Mouse (Mus musculus): ENCODE results near the gene Stx18. TPM values are rescaled to one million over a fixed set of nuclear protein-coding genes. Genes with fewer than 3 reads are reported as not detected.
A peak's percentile ranks its signal among the peaks of the same experiment; 100 is the strongest.

Stx18 gene
- polyA plus RNA-seq, 1 experiment, result 21.6 TPM

GRCm38 (mm10) chr5:38006415-38007347 lies 31.9 kb upstream of the Stx18 start:
- Histone ChIP-seq H3K36me3 (ENCODE audit: control insufficient read depth, insufficient read depth) (no peaks in the 10 kb centered on the region), H3K27me3 (ENCODE audit: control insufficient read depth, insufficient read depth, insufficient read length) (peaks cover 22% of the 10 kb centered on the region), H3K79me2 (ENCODE audit: control insufficient read depth, insufficient read depth) (no peaks in the 10 kb centered on the region), H3ac (ENCODE audit: control insufficient read depth, insufficient read length, low read depth) (no peak overlapping the region), H3K4me3 (ENCODE audit: insufficient read depth, poor library complexity, severe bottlenecking) (no peak overlapping the region), H3K79me3 (ENCODE audit: low read depth) (no peaks in the 10 kb centered on the region)
- TF ChIP-seq USF1 (IDR thresholded peaks at IDR 0.05; ENCODE audit: low read depth) (no peak), MYOG (IDR thresholded peaks at IDR 0.05; ENCODE audit: control insufficient read depth, extremely low read depth, insufficient read length) (no peak), MAX (IDR thresholded peaks at IDR 0.05) (no peak), CTCF (IDR thresholded peaks at IDR 0.05; ENCODE audit: control insufficient read depth, insufficient read depth, insufficient read length) (no peak), CEBPB (IDR thresholded peaks at IDR 0.05; ENCODE audit: low read depth) (no peak), MYOD1 (IDR thresholded peaks at IDR 0.05; ENCODE audit: control insufficient read depth, insufficient read length, low read depth) (no peak), FOSL1 (IDR thresholded peaks at IDR 0.05; ENCODE audit: insufficient read depth, low read length, poor library complexity, severe bottlenecking) (no peak)

- Histone ChIP-seq H3K27me3 (ENCODE audit: control insufficient read depth, insufficient read depth, insufficient read length) (peaks cover 15% of the 10 kb centered on the region), H3K79me2 (ENCODE audit: control insufficient read depth, insufficient read depth) (no peaks in the 10 kb centered on the region), H3K36me3 (ENCODE audit: control insufficient read depth, insufficient read depth) (no peaks in the 10 kb centered on the region), H3ac (ENCODE audit: control insufficient read depth, insufficient read length, low read depth) (no peak overlapping the region), H3K4me3 (ENCODE audit: insufficient read depth, poor library complexity, severe bottlenecking) (no peak overlapping the region), H3K79me3 (ENCODE audit: low read depth) (no peaks in the 10 kb centered on the region)
- no peak for TF ChIP-seq CEBPB (IDR thresholded peaks at IDR 0.05; ENCODE audit: low read depth)
Observed at GRCm38 (mm10) chr5:38009071-38009470, 29.5 kb upstream of the Stx18 start.

GRCm38 (mm10) chr5:38014916-38015315 lies 23.6 kb upstream of the Stx18 start:
- Histone ChIP-seq H3ac (ENCODE audit: control insufficient read depth, insufficient read length, low read depth) (no peak overlapping the region), H3K79me2 (ENCODE audit: control insufficient read depth, insufficient read depth) (no peaks in the 10 kb centered on the region), H3K27me3 (ENCODE audit: control insufficient read depth, insufficient read depth, insufficient read length) (peaks cover 12% of the 10 kb centered on the region), H3K4me3 (ENCODE audit: insufficient read depth, poor library complexity, severe bottlenecking) (no peak overlapping the region), H3K79me3 (ENCODE audit: low read depth) (no peaks in the 10 kb centered on the region), H3K36me3 (ENCODE audit: control insufficient read depth, insufficient read depth) (no peaks in the 10 kb centered on the region)
- no peak for TF ChIP-seq USF1 (IDR thresholded peaks at IDR 0.05; ENCODE audit: low read depth)
- TF ChIP-seq CEBPB (IDR thresholded peaks at IDR 0.05; ENCODE audit: low read depth), result no peak
- no peak for TF ChIP-seq MYOG (IDR thresholded peaks at IDR 0.05; ENCODE audit: control insufficient read depth, extremely low read depth, insufficient read length)
- TF ChIP-seq CTCF (IDR thresholded peaks at IDR 0.05; ENCODE audit: control insufficient read depth, insufficient read depth, insufficient read length), result no peak
- no peak for TF ChIP-seq MYOD1 (IDR thresholded peaks at IDR 0.05; ENCODE audit: control insufficient read depth, insufficient read length, low read depth)
- TF ChIP-seq FOSL1 (IDR thresholded peaks at IDR 0.05; ENCODE audit: insufficient read depth, low read length, poor library complexity, severe bottlenecking), result no peak
- no peak for TF ChIP-seq MAX (IDR thresholded peaks at IDR 0.05)

- H3K79me2 ChIP-seq (ENCODE audit: control insufficient read depth, insufficient read depth), result no peaks in the 10 kb centered on the region
- no peak overlapping the region for H3ac ChIP-seq (ENCODE audit: control insufficient read depth, insufficient read length, low read depth)
- H3K79me3 ChIP-seq (ENCODE audit: low read depth), result no peaks in the 10 kb centered on the region
- H3K36me3 ChIP-seq (ENCODE audit: control insufficient read depth, insufficient read depth), result no peaks in the 10 kb centered on the region
- no peak overlapping the region for H3K4me3 ChIP-seq (ENCODE audit: insufficient read depth, poor library complexity, severe bottlenecking)
- no peak for TF ChIP-seq CTCF (IDR thresholded peaks at IDR 0.05; ENCODE audit: control insufficient read depth, insufficient read depth, insufficient read length)
- peaks cover 19% of the 10 kb centered on the region for H3K27me3 ChIP-seq (ENCODE audit: control insufficient read depth, insufficient read depth, insufficient read length)
Observed at GRCm38 (mm10) chr5:38016945-38017344, 21.6 kb upstream of the Stx18 start.

GRCm38 (mm10) chr5:38027656-38028055 lies 10.9 kb upstream of the Stx18 start:
- Histone ChIP-seq H3K79me3 (ENCODE audit: low read depth) (no peaks in the 10 kb centered on the region), H3ac (ENCODE audit: control insufficient read depth, insufficient read length, low read depth) (no peak overlapping the region), H3K27me3 (ENCODE audit: control insufficient read depth, insufficient read depth, insufficient read length) (peaks cover 46% of the 10 kb centered on the region), H3K36me3 (ENCODE audit: control insufficient read depth, insufficient read depth) (no peaks in the 10 kb centered on the region), H3K79me2 (ENCODE audit: control insufficient read depth, insufficient read depth) (no peaks in the 10 kb centered on the region), H3K4me3 (ENCODE audit: insufficient read depth, poor library complexity, severe bottlenecking) (no peak overlapping the region)
- no peak for TF ChIP-seq USF1 (IDR thresholded peaks at IDR 0.05; ENCODE audit: low read depth)

GRCm38 (mm10) chr5:38038274-38038673 lies 268 bp upstream of the Stx18 start:
- TF ChIP-seq CTCF (IDR thresholded peaks at IDR 0.05; ENCODE audit: control insufficient read depth, insufficient read depth, insufficient read length) (no peak), USF1 (IDR thresholded peaks at IDR 0.05; ENCODE audit: low read depth) (no peak), CEBPB (IDR thresholded peaks at IDR 0.05; ENCODE audit: low read depth) (no peak)
- no peaks in the 10 kb centered on the region for H3K36me3 ChIP-seq (ENCODE audit: control insufficient read depth, insufficient read depth)
- H3K4me3 ChIP-seq (ENCODE audit: insufficient read depth, poor library complexity, severe bottlenecking), result peak overlapping the region; percentile 89
- peaks cover 7% of the 10 kb centered on the region for H3K27me3 ChIP-seq (ENCODE audit: control insufficient read depth, insufficient read depth, insufficient read length)
- peaks cover 13% of the 10 kb centered on the region for H3K79me3 ChIP-seq (ENCODE audit: low read depth)
- no peak overlapping the region for H3ac ChIP-seq (ENCODE audit: control insufficient read depth, insufficient read length, low read depth)
- H3K79me2 ChIP-seq (ENCODE audit: control insufficient read depth, insufficient read depth), result peaks cover 31% of the 10 kb centered on the region

All from C2C12 (cell line).